Mouse (Mus musculus) kidney, adult 2 months (tissue): ENCODE measurements around the gene Daxx.

ENCODE experiments used
- CTCF ChIP-seq: fragments of 200-500 bp; conservative IDR thresholded peaks from 2 replicates; pipeline ENCODE4 v1.5.1; 2011; ENCODE audit warnings: low read depth, mild to moderate bottlenecking, control low read depth, low read length, moderate library complexity, mixed read lengths; ENCODE audit not compliant: insufficient read depth, insufficient read length
- POLR2A ChIP-seq: fragments of 200-500 bp; IDR thresholded peaks from one replicate; pipeline ENCODE4 v1.6.1; 2011; ENCODE audit warnings: low read depth, low read length, control low read depth

DNA sequence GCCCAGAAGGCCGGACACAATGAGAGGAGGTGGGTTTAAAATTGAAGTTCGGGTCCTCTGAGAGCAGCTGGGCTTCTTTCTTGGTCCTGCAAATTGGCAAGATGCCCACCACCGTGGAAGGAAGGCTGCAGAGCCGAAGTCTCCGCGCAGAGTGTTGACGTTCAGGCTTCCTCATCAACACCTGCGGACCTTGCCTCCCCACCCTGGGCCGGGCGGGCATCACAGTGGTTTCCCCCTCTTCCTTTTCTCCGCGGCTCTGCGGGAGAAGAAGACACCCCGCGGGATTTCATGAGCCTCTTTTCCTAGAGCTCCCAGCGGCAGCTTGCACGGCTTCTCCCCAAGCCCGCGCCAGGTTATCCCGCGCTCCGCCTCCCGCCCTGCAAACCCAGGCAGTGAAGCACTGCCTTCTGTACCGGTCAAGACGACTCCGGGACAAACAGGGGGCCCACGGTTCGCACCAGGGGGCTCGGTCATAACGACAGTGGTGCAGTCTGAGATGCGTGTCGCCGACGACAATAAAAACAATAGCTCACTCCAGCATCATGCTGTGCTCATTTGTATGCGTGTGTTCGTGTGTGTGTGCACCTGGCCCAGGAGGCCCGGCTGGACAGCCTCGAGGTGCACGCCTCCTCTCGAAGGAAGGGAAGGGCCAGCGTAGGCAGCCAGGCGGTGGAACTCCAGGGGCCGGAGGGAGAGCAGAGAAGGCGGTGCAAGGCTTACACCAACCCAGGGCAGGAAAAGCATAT, 710 bp upstream of the Daxx start:
- TF ChIP-seq CTCF, result no peak
- no peak for TF ChIP-seq POLR2A
